Mouse (Mus musculus): ENCODE measurements at regions not wholly inside any gene's neighbourhood (a gene's known extent, or its start where the extent isn't known, plus 50 kb on each side); places are given as distances from the start of the nearest gene placed in this dataset.

DNA sequence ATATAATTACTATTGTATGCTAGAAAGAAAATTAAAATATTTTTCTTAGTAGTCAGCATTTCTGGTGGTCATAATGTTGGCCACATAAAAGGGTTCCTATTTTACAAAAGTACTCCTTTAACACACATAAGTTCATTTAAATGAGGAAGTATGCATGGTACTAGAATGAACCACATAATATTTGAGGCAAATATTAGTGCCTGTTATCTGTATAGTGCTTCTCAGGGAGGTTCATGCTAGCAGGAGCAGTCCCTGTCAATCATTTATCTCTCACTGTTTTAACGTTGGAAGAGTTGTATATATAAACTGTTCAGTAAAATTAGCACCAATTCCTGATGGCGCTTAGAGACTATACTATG is 70.0 kb upstream of the Fn1 start:
- H3K4me3 ChIP-seq = no peak overlapping the region
- no peak overlapping the region for H3K27ac ChIP-seq (replicated peaks)
- no peaks in the 10 kb centered on the region for H3K36me3 ChIP-seq
- no peaks in the 10 kb centered on the region for H3K9me3 ChIP-seq
- no peak overlapping the region for H3K4me2 ChIP-seq
- H3K27me3 ChIP-seq = no peaks in the 10 kb centered on the region
- ATAC-seq (ENCODE audit: low FRiP score, low read depth) = no peak
- H3K4me1 ChIP-seq (replicated peaks) = no peaks in the 10 kb centered on the region
- 69% methylated on average over 2 of the region's 2 CpGs for WGBS
- H3K9ac ChIP-seq = no peak overlapping the region

DNA sequence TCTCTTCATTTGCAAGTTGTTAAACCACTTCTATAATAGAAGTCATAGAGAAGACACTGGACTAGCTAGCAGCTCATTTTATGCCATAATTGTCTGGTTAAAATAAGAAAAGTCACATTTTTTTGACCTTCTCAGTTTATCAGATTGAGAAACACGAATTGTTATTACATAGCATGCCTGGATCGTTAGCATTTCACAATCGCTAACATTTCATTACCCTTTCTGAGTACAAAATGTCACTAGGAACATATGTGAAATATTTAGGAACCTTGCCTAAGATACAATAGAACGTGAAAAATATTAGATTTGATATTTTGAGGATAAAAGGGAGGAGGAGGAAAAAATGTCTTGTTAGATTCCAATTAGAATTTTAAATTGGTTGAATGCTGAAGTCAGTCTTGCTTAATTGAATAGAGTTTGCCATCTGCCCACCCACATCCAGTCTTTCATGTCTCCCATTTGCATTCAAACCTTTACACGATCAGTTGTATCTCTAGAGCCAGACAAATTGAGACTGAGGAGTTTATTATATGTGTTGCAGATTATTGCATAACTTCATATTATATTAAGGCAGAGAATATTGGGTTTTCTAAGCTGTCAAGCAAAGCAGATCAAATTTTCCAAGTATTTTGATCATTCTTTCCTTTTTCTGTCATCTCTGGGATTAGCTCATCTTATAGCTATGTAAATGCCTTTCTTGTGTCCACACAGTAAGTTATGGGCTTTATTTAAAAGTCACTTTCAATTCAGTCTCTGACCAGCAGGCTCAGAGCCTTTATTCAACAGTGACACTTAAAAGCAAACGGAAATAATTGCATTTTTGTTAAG is 69.4 kb upstream of the Fn1 start:
- Histone ChIP-seq H3K27me3 (no peaks in the 10 kb centered on the region), H3K9me3 (no peaks in the 10 kb centered on the region), H3K4me2 (no peak overlapping the region), H3K9ac (no peak overlapping the region), H3K27ac (replicated peaks) (no peak overlapping the region), H3K4me3 (no peak overlapping the region), H3K4me1 (replicated peaks) (no peaks in the 10 kb centered on the region), H3K36me3 (no peaks in the 10 kb centered on the region)
- ATAC-seq (ENCODE audit: low FRiP score, low read depth) = no peak
- 69% methylated on average over 6 of the region's 6 CpGs for WGBS

All from hindbrain, embryonic 15.5 days (tissue).